Mouse (Mus musculus) neural tube, embryonic 11.5 days (tissue): ENCODE results near the gene Efnb2. TPM values are rescaled to one million over a fixed set of nuclear protein-coding genes. Genes with fewer than 3 reads are reported as not detected.

Source experiments
- ATAC-seq: fragments of 200-750 bp; cut with Nextera tagmentation; 2 replicates; pipeline ENCODE4 v1.8.0; 2017; ENCODE audit warnings: moderate number of reproducible peaks, mild to moderate bottlenecking, moderate TSS enrichment, moderate library complexity; ENCODE audit not compliant: insufficient read depth, low FRiP score, low TSS enrichment
- DNase-seq: peaks from one replicate; pipeline ENCODE4 v3.0.0-alpha.2; 2015; ENCODE audit warnings: low spot score
- H3K27ac ChIP-seq: fragments of 300-500 bp; sonication (generic); 2 replicates; pipeline ENCODE4 v1.5.1; 2014; ENCODE audit warnings: low read depth, mild to moderate bottlenecking, low read length
- H3K27me3 ChIP-seq: fragments of 300-500 bp; sonication (generic); 2 replicates; pipeline ENCODE4 v1.6.1; 2014; ENCODE audit warnings: mild to moderate bottlenecking, low read length, mixed read lengths; ENCODE audit not compliant: control insufficient read depth, insufficient read depth
- H3K36me3 ChIP-seq: fragments of 300-500 bp; sonication (generic); 2 replicates; pipeline ENCODE4 v1.6.1; 2014; ENCODE audit warnings: mild to moderate bottlenecking, low read length, moderate library complexity, mixed read lengths; ENCODE audit not compliant: control insufficient read depth, insufficient read depth
- H3K4me1 ChIP-seq: fragments of 300-500 bp; sonication (generic); 2 replicates; pipeline ENCODE4 v1.6.1; 2014; ENCODE audit warnings: low read length, mixed read lengths; ENCODE audit not compliant: control insufficient read depth, insufficient read depth
- H3K4me2 ChIP-seq: fragments of 300-500 bp; sonication (generic); 2 replicates; pipeline ENCODE4 v1.6.1; 2014; ENCODE audit warnings: low read depth, mild to moderate bottlenecking, moderate library complexity
- H3K4me3 ChIP-seq: fragments of 300-500 bp; sonication (generic); 2 replicates; pipeline ENCODE4 v1.5.1; 2014; ENCODE audit warnings: low read depth, low read length
- H3K9ac ChIP-seq: fragments of 300-500 bp; sonication (generic); 2 replicates; pipeline ENCODE4 v1.6.1; 2014; ENCODE audit warnings: mild to moderate bottlenecking, low read length
- H3K9me3 ChIP-seq: fragments of 300-500 bp; sonication (generic); 2 replicates; pipeline ENCODE4 v1.6.1; 2016; ENCODE audit warnings: low read length; ENCODE audit not compliant: control insufficient read depth
- WGBS: fragments of 180-500 bp; shearing (Covaris S2); extraction: QIAGEN DNeasy Blood & Tissue Kit; methylation state at CpG from one replicate; pipeline ENCODE4 v1.1.7; 2014; 5-methylcytosine and 5-hydroxymethylcytosine counted together
- polyA plus RNA-seq: library from polyadenylated mRNA; unstranded; fragments of >200 nt; fragmentation: Nextera tagmentation; extraction: Ambion mirVana; gene quantifications from 2 replicates; pipeline ENCODE4 v1.2.1, GENCODE M21; 2014

Efnb2 gene
- polyA plus RNA-seq, 1 experiment from 2014 or later = 37.9 TPM

DNA sequence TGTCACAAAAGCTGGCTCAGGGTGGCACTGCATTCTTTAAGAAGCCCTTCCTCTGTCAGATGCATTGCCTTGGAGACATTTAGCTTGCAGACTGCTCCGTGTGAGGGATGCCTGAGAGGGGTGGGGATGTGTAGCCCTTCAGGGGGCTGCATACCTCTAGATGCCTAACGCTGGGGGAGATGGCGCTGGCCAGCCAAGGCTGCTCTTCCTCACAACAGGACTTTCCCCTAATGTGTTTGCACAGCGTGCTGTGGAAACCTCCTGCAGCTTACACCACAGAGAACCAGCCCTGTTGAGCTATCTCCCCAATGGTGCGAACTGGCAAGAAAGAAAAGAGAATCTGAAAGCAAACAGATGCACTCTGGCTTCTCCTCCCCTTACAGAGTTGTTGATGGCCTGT, 51.9 kb downstream of the Efnb2 start:
- Histone ChIP-seq H3K9me3 (no peaks in the 10 kb centered on the region), H3K4me1 (peaks cover 7% of the 10 kb centered on the region), H3K36me3 (no peaks in the 10 kb centered on the region), H3K27me3 (no peaks in the 10 kb centered on the region), H3K27ac (no peak overlapping the region), H3K4me3 (no peak overlapping the region), H3K9ac (no peak overlapping the region), H3K4me2 (no peak overlapping the region)
- no peak for ATAC-seq
- no peak for DNase-seq
- 8% methylated on average over 5 of the region's 5 CpGs for WGBS

DNA sequence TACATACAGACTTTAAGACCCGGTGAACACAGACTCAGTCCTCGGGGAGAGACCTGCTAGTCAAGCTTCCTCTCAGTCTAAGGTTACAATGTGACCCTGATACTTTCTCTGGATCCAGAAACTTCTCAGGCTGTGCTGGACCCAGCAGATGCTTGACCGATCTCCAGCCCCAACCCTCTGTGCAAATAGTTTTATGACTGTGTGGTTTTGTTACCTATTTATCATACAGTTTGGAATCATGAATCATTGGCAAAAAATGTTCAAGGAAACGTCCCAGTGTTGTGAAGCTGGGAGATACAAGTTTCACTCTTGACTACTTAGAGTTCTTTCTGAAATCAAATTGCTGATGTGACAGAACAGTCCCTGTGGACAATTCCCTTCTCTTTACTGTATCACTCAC, 55.4 kb downstream of the Efnb2 start:
- H3K4me1 ChIP-seq = peaks cover 7% of the 10 kb centered on the region
- no peak for ATAC-seq
- no peak overlapping the region for H3K4me3 ChIP-seq
- H3K9ac ChIP-seq = no peak overlapping the region
- WGBS = 78% methylated on average over 4 of the region's 4 CpGs
- no peaks in the 10 kb centered on the region for H3K27me3 ChIP-seq
- no peaks in the 10 kb centered on the region for H3K9me3 ChIP-seq
- no peak for DNase-seq
- H3K4me2 ChIP-seq = no peak overlapping the region
- H3K36me3 ChIP-seq = no peaks in the 10 kb centered on the region
- H3K27ac ChIP-seq = no peak overlapping the region

DNA sequence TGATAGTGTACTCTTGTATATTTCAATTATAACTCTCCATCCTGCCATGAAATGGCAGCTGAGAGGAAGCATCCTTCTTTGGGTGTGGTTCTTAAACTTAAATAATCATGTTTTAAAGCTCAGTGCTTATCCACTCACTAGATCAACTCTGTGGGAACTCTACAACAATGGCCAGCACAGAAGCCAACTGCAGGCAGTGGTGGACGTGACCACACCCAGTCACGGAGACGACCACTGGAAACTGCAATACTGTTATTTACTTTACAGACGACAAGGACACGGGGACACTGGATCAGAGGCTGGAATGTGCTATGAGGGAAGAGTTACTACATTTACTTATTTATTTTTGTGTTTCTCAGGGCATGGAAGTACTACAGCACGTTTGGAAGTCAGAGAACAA, 57.2 kb downstream of the Efnb2 start:
- Histone ChIP-seq H3K9ac (no peak overlapping the region), H3K27ac (no peak overlapping the region), H3K4me3 (no peak overlapping the region), H3K9me3 (no peaks in the 10 kb centered on the region), H3K4me2 (no peak overlapping the region), H3K27me3 (no peaks in the 10 kb centered on the region), H3K36me3 (no peaks in the 10 kb centered on the region), H3K4me1 (0 out of 2 replicates have a peak, but pooled peaks cover under 1% of the 10 kb centered on the region)
- WGBS = 78% methylated on average over 6 of the region's 6 CpGs
- DNase-seq = no peak
- ATAC-seq = no peak

GRCm38 (mm10) chr8:8602616-8603461, 58.2 kb downstream of the Efnb2 start:
- H3K4me3 ChIP-seq = no peak overlapping the region
- no peak for DNase-seq
- no peak overlapping the region for H3K9ac ChIP-seq
- no peak overlapping the region for H3K27ac ChIP-seq
- WGBS = 78% methylated on average over 7 of the region's 7 CpGs
- H3K4me2 ChIP-seq = no peak overlapping the region
- H3K4me1 ChIP-seq = 0 out of 2 replicates have a peak, but pooled peaks cover 3% of the 10 kb centered on the region
- no peaks in the 10 kb centered on the region for H3K36me3 ChIP-seq
- no peaks in the 10 kb centered on the region for H3K27me3 ChIP-seq
- ATAC-seq = no peak
- no peaks in the 10 kb centered on the region for H3K9me3 ChIP-seq

DNA sequence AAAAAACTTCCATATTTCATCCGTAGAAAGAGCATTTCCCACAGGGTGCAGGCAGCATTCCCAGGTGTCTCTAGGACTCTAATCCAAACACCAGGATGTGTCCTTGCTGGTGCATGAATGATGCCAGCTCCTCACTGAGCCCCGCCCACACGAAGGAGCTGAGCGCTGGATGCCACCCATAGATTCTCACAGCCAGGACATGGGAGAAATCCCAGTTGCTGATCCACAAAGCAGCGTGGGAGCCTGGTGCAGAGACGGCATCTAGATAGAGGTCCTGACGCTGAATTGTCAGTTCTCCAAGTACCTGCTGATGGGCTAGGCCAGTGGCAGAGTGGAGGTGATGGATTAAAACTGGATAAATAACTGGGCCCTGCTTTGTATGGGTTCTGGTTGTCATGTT, 61.1 kb downstream of the Efnb2 start:
- H3K27ac ChIP-seq = no peak overlapping the region
- H3K36me3 ChIP-seq = no peaks in the 10 kb centered on the region
- H3K4me3 ChIP-seq = no peak overlapping the region
- H3K9me3 ChIP-seq = no peaks in the 10 kb centered on the region
- 0 out of 2 replicates have a peak, but pooled peaks cover 7% of the 10 kb centered on the region for H3K4me1 ChIP-seq
- 91% methylated on average over 7 of the region's 7 CpGs for WGBS
- no peak for DNase-seq
- no peaks in the 10 kb centered on the region for H3K27me3 ChIP-seq
- no peak overlapping the region for H3K9ac ChIP-seq
- no peak overlapping the region for H3K4me2 ChIP-seq
- no peak; the same call in 1 of the 2 replicates for ATAC-seq

DNA sequence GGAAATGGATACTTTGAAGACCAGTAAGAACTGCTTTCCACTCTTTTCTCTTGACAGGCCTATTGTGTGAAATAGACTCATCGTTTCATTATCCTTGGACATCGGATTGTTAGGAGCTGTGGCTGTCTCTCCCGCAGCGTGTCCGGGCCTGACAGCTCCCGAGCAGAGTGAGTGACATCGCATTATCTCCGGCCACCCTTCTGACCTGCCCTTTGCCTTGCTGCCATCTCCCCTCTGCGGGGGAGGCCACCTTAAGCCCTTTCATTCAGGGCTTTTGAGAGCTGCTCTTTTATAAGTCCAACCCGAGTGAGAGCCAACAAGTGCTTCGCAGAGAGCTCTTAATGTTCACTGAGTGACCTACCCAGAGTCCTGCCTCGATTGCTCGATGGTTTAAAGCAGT, 63.6 kb downstream of the Efnb2 start:
- WGBS = 20% methylated on average over 13 of the region's 13 CpGs
- no peak for DNase-seq
- H3K4me2 ChIP-seq = no peak overlapping the region
- ATAC-seq = no peak
- H3K4me3 ChIP-seq = no peak overlapping the region
- H3K9ac ChIP-seq = no peak overlapping the region
- no peaks in the 10 kb centered on the region for H3K27me3 ChIP-seq
- no peak overlapping the region for H3K27ac ChIP-seq
- no peaks in the 10 kb centered on the region for H3K36me3 ChIP-seq
- no peaks in the 10 kb centered on the region for H3K9me3 ChIP-seq
- H3K4me1 ChIP-seq = 0 out of 2 replicates have a peak, but pooled peaks cover 7% of the 10 kb centered on the region

GRCm38 (mm10) chr8:8595831-8596611, 65.0 kb downstream of the Efnb2 start:
- Histone ChIP-seq H3K4me2 (no peak overlapping the region), H3K27me3 (no peaks in the 10 kb centered on the region), H3K4me3 (no peak overlapping the region), H3K27ac (no peak overlapping the region), H3K9ac (no peak overlapping the region), H3K36me3 (no peaks in the 10 kb centered on the region), H3K4me1 (0 out of 2 replicates have a peak, but pooled peaks cover 7% of the 10 kb centered on the region), H3K9me3 (no peaks in the 10 kb centered on the region)
- ATAC-seq = no peak
- DNase-seq = no peak
- WGBS = 59% methylated on average over 12 of the region's 12 CpGs

DNA sequence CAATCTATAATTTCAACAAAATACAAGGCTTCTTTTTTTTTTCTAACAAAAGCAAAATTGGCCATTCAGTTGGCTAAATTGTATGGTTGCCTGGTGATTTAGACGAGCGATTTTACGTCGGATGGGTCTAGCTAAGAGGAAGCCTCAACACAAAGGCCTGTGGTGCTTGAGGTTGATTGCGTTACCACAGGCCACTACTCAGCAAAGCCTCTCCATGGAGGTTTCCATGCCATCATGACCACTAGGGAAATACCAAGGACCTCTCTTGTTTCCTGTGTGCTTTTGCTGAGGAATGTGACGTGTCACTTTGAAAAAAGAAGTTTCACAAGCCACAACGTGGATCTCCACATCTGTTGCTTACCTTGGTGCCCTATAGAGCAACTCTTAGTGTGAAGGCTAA, 67.2 kb downstream of the Efnb2 start:
- Histone ChIP-seq H3K36me3 (no peaks in the 10 kb centered on the region), H3K4me2 (no peak overlapping the region), H3K4me1 (0 out of 2 replicates have a peak, but pooled peaks cover 7% of the 10 kb centered on the region), H3K4me3 (no peak overlapping the region), H3K27me3 (no peaks in the 10 kb centered on the region), H3K9me3 (no peaks in the 10 kb centered on the region), H3K9ac (no peak overlapping the region), H3K27ac (no peak overlapping the region)
- ATAC-seq (no peak), DNase-seq (no peak)
- 86% methylated on average over 7 of the region's 7 CpGs for WGBS
